Mouse (Mus musculus) limb, embryonic 14.5 days (tissue): ENCODE measurements around the gene 2310033P09Rik. TPM values are rescaled to one million over a fixed set of nuclear protein-coding genes. Genes with fewer than 3 reads are reported as not detected.

ENCODE experiments used
- ATAC-seq: fragments of 200-750 bp; cut with Nextera tagmentation; 2 replicates; pipeline ENCODE4 v1.8.0; 2017; ENCODE audit warnings: low read depth, moderate number of reproducible peaks, moderate TSS enrichment; ENCODE audit not compliant: low FRiP score
- DNase-seq: peaks from one replicate; pipeline ENCODE4 v3.0.0-alpha.2; 2015; ENCODE audit warnings: low spot score
- H3K27ac ChIP-seq: fragments of 300-500 bp; sonication (generic); replicated peaks from 2 replicates; pipeline ENCODE4 v1.5.1; 2014; ENCODE audit warnings: low read depth, mild to moderate bottlenecking, low read length, moderate library complexity, mixed read lengths
- H3K27me3 ChIP-seq: fragments of 300-500 bp; sonication (generic); 2 replicates; pipeline ENCODE4 v1.6.1; 2014; ENCODE audit warnings: low read length, mixed read lengths; ENCODE audit not compliant: control insufficient read depth, insufficient read depth
- H3K36me3 ChIP-seq: fragments of 300-500 bp; sonication (generic); 2 replicates; pipeline ENCODE4 v1.6.1; 2014; ENCODE audit warnings: mild to moderate bottlenecking, low read length, moderate library complexity, mixed read lengths; ENCODE audit not compliant: control insufficient read depth, insufficient read depth
- H3K4me1 ChIP-seq: fragments of 300-500 bp; sonication (generic); 2 replicates; pipeline ENCODE4 v1.6.1; 2014; ENCODE audit warnings: antibody characterized with exemption, low read length, mixed read lengths; ENCODE audit not compliant: control insufficient read depth, insufficient read depth
- H3K4me2 ChIP-seq: fragments of 300-500 bp; sonication (generic); replicated peaks from 2 replicates; pipeline ENCODE4 v1.6.1; 2014; ENCODE audit warnings: low read depth, mild to moderate bottlenecking, low read length, moderate library complexity; ENCODE audit not compliant: severe bottlenecking
- H3K4me3 ChIP-seq: fragments of 300-500 bp; sonication (generic); replicated peaks from 2 replicates; pipeline ENCODE4 v1.5.1; 2014; ENCODE audit warnings: low read length
- H3K9ac ChIP-seq: fragments of 300-500 bp; sonication (generic); 2 replicates; pipeline ENCODE4 v1.6.1; 2014; ENCODE audit warnings: mild to moderate bottlenecking, low read depth, low read length, moderate library complexity; ENCODE audit not compliant: severe bottlenecking
- H3K9me3 ChIP-seq: fragments of 300-500 bp; sonication (generic); 2 replicates; pipeline ENCODE4 v1.6.1; 2016; ENCODE audit warnings: low read length; ENCODE audit not compliant: control insufficient read depth
- POLR2A ChIP-seq: fragments of 200-500 bp; IDR thresholded peaks from 2 replicates; pipeline ENCODE4 v1.8.0; 2012; ENCODE audit warnings: inconsistent platforms, mild to moderate bottlenecking, moderate library complexity, borderline replicate concordance; ENCODE audit not compliant: insufficient read depth, insufficient read length; ENCODE audit errors: extremely low read depth
- WGBS: fragments of 180-500 bp; shearing (Covaris S2); extraction: QIAGEN DNeasy Blood & Tissue Kit; methylation state at CpG from one replicate; pipeline ENCODE4 v1.1.7; 2014; 5-methylcytosine and 5-hydroxymethylcytosine counted together
- polyA plus RNA-seq, 2 experiments: library from polyadenylated mRNA; depleted of rRNA in 1 of 2; stranded (reverse) in 1 of 2; unstranded in 1 of 2; fragments of >200 nt; fragmentation: Nextera tagmentation in 1 of 2; extraction: Ambion mirVana in 1 of 2; gene quantifications; 2 replicates each; pipeline versions ENCODE4 v1.2.1 to v1.2.3; 2012 to 2014

2310033P09Rik gene
- polyA plus RNA-seq, 2 experiments, result 28.9 to 37.5 TPM

DNA sequence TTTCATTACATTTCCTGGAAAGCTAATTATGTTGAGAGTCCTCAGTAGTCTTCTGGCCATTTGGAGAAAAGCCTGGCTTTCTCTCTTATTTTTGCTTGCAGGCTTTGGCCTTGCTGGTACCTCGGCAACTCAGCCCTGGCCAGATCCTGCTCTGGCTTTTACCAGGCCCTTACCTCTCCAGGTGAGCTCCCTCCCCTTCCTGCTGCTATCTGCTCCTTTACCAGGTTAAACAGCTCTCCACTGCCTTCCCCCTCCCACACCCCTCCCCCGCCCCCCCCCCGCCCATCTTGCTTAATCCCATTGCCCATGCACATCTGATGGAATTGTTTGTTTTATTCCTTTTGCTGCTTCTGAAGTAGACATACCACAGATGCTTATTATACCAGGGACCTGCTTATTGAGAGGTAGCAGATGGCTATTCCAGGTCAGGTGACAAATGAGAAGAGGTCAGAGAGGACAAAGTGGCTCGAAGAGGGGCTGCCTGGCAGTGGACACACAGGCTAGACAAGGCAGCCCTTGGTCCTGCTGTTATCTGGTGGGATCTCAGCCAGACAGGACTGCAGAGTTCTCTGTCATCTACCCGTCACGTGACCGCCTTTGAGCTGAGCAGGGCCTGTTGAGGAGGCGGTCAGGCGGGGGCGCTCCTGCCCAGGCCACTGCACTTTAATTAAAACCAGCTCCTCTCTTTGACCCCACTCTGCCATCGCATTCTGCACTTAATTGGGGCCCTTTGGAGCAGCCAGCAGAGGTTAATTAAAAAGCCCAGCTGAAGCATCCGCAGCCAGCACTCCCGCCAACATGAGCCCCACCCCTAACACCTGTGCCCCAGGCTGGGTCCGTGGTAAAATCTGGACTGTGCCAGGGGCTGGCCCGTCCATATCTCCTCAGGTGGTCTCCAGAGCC, 30.7 kb downstream of the 2310033P09Rik start:
- 4% methylated on average over 14 of the region's 15 CpGs for WGBS
- no peak overlapping the region for H3K4me3 ChIP-seq
- TF ChIP-seq POLR2A, result no peak
- ATAC-seq (no peak), DNase-seq (peak; percentile 32)
- H3K27ac ChIP-seq, result no peak overlapping the region
- peaks cover 6% of the 10 kb centered on the region for H3K4me1 ChIP-seq
- no peak overlapping the region for H3K4me2 ChIP-seq
- no peaks in the 10 kb centered on the region for H3K27me3 ChIP-seq
- no peaks in the 10 kb centered on the region for H3K36me3 ChIP-seq
- no peaks in the 10 kb centered on the region for H3K9me3 ChIP-seq
- H3K9ac ChIP-seq, result no peak overlapping the region

- Histone ChIP-seq H3K4me1 (peaks cover 6% of the 10 kb centered on the region), H3K9me3 (no peaks in the 10 kb centered on the region), H3K27ac (no peak overlapping the region), H3K36me3 (no peaks in the 10 kb centered on the region), H3K4me2 (no peak overlapping the region), H3K27me3 (no peaks in the 10 kb centered on the region), H3K9ac (no peak overlapping the region), H3K4me3 (no peak overlapping the region)
- 21% methylated on average over 4 of the region's 4 CpGs for whole genome bisulfite sequencing
- TF ChIP-seq POLR2A, result no peak
- ATAC-seq (no peak), DNase-seq (no peak)
Measured at GRCm38 (mm10) chr11:59239428-59239785, 31.3 kb downstream of the 2310033P09Rik start.

DNA sequence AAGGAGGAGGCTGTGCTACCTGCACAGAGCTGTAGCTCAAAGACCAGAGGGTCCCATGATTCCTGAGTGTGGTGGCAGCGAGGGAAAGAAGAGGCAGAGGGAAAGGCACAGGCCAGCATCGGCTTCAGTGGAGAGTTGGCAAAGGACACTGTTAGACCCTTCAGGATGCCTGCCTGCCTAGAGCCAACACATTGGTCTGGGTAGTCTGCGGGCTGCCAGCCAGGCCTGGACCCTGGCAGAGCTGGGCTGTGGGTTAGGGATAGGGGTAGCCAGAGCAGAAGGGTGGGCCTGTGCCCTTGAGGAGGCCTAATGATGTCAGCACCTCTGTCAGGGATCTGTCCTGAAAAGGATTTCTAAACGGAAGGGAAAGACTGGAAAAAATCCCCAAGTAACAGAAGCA, 31.7 kb downstream of the 2310033P09Rik start:
- 65% methylated on average over 4 of the region's 4 CpGs for WGBS
- Histone ChIP-seq H3K4me2 (no peak overlapping the region), H3K36me3 (no peaks in the 10 kb centered on the region), H3K27ac (no peak overlapping the region), H3K27me3 (no peaks in the 10 kb centered on the region), H3K9me3 (no peaks in the 10 kb centered on the region), H3K4me1 (peaks cover 6% of the 10 kb centered on the region), H3K4me3 (no peak overlapping the region), H3K9ac (no peak overlapping the region)
- DNase-seq (no peak), ATAC-seq (no peak)
- TF ChIP-seq POLR2A, result no peak

GRCm38 (mm10) chr11:59241841-59242240, 33.7 kb downstream of the 2310033P09Rik start:
- no peaks in the 10 kb centered on the region for H3K27me3 ChIP-seq
- H3K4me1 ChIP-seq, result peaks cover 6% of the 10 kb centered on the region
- no peak overlapping the region for H3K4me3 ChIP-seq
- 7% methylated on average over 2 of the region's 3 CpGs for WGBS
- no peak overlapping the region for H3K9ac ChIP-seq
- DNase-seq (no peak), ATAC-seq (no peak)
- H3K36me3 ChIP-seq, result no peaks in the 10 kb centered on the region
- TF ChIP-seq POLR2A, result no peak
- no peak overlapping the region for H3K27ac ChIP-seq
- no peak overlapping the region for H3K4me2 ChIP-seq
- H3K9me3 ChIP-seq, result no peaks in the 10 kb centered on the region

DNA sequence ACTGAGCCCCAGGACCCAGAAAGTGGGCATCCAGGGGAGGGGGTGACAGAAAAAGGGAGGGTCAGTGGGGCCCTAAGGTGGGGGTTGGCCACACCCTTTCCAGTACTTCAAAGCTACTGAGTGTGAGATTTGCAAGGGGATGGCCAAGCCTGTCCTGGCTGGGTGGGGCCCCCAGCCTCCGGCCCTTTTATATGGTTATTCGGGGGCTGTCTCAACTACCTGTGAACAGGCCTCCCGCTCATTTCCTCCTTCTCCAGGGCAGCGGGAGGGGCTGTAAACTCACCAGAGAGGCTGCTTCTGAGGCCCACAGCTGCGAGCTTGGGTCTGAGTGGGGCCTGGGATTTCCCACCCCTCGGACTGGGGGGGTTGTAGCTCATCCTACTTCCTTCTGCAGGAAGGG, 35.7 kb downstream of the 2310033P09Rik start:
- H3K9ac ChIP-seq, result no peak overlapping the region
- no peaks in the 10 kb centered on the region for H3K36me3 ChIP-seq
- no peaks in the 10 kb centered on the region for H3K9me3 ChIP-seq
- ATAC-seq (no peak), DNase-seq (no peak)
- WGBS, result 10% methylated on average over 6 of the region's 6 CpGs
- H3K4me3 ChIP-seq, result no peak overlapping the region
- no peak overlapping the region for H3K4me2 ChIP-seq
- no peak for TF ChIP-seq POLR2A
- peaks cover 4% of the 10 kb centered on the region for H3K4me1 ChIP-seq
- no peak overlapping the region for H3K27ac ChIP-seq
- H3K27me3 ChIP-seq, result no peaks in the 10 kb centered on the region
